Mouse (Mus musculus) G1E-ER4 (cell line): ENCODE measurements around the gene Gins2. TPM values are rescaled to one million over a fixed set of nuclear protein-coding genes. Genes with fewer than 3 reads are reported as not detected.

Experiments
- GATA1 ChIP-seq: IDR thresholded peaks from one replicate; pipeline ENCODE4 v1.8.0; 2012; ENCODE audit warnings: low read length, inconsistent platforms
- polyA plus RNA-seq: library from polyadenylated mRNA; stranded (reverse); fragments of >175 nt; gene quantifications from 2 replicates; pipeline ENCODE4 v1.2.3, GENCODE M21; 2012

Gene Gins2
- polyA plus RNA-seq, 1 experiment, result 39.1 TPM

GRCm38 (mm10) chr8:120577821-120578220 lies 11.3 kb downstream of the Gins2 start:
- no peak for TF ChIP-seq GATA1

- no peak for TF ChIP-seq GATA1
Measured at GRCm38 (mm10) chr8:120575801-120576200, 13.3 kb downstream of the Gins2 start.

GRCm38 (mm10) chr8:120574941-120575340 lies 14.2 kb downstream of the Gins2 start:
- no peak for TF ChIP-seq GATA1

GRCm38 (mm10) chr8:120573866-120574265 lies 15.2 kb downstream of the Gins2 start:
- no peak for TF ChIP-seq GATA1

GRCm38 (mm10) chr8:120572534-120572933 lies 16.6 kb downstream of the Gins2 start:
- TF ChIP-seq GATA1, result no peak

GRCm38 (mm10) chr8:120571561-120571960 lies 17.5 kb downstream of the Gins2 start:
- no peak for TF ChIP-seq GATA1

GRCm38 (mm10) chr8:120569939-120570715 lies 19.0 kb downstream of the Gins2 start:
- TF ChIP-seq GATA1, result no peak

GRCm38 (mm10) chr8:120569123-120569522 lies 20.0 kb downstream of the Gins2 start:
- TF ChIP-seq GATA1, result no peak

GRCm38 (mm10) chr8:120568164-120568798 lies 20.8 kb downstream of the Gins2 start:
- TF ChIP-seq GATA1, result no peak

GRCm38 (mm10) chr8:120567731-120568130 lies 21.4 kb downstream of the Gins2 start:
- TF ChIP-seq GATA1, result no peak

GRCm38 (mm10) chr8:120566681-120567080 lies 22.4 kb downstream of the Gins2 start:
- TF ChIP-seq GATA1, result no peak

- TF ChIP-seq GATA1, result no peak
Measured at GRCm38 (mm10) chr8:120565151-120565711, 23.9 kb downstream of the Gins2 start.

GRCm38 (mm10) chr8:120563851-120564837 lies 25.0 kb downstream of the Gins2 start:
- TF ChIP-seq GATA1, result no peak

GRCm38 (mm10) chr8:120563348-120563724 lies 25.8 kb downstream of the Gins2 start:
- no peak for TF ChIP-seq GATA1

GRCm38 (mm10) chr8:120562680-120563347 lies 26.3 kb downstream of the Gins2 start:
- no peak for TF ChIP-seq GATA1
